Mouse (Mus musculus) kidney, embryonic 16.5 days (tissue): ENCODE results near the gene Clta. TPM values are rescaled to one million over a fixed set of nuclear protein-coding genes. Genes with fewer than 3 reads are reported as not detected.

Experiments
- ATAC-seq: fragments of 200-750 bp; cut with Nextera tagmentation; 2 replicates; pipeline ENCODE4 v1.8.0; 2017; ENCODE audit warnings: moderate TSS enrichment; ENCODE audit not compliant: low FRiP score, low TSS enrichment
- H3K27ac ChIP-seq: fragments of 300-500 bp; sonication (generic); 2 replicates; pipeline ENCODE4 v1.5.1; 2014; ENCODE audit warnings: low read length
- H3K27me3 ChIP-seq: fragments of 300-500 bp; sonication (generic); 2 replicates; pipeline ENCODE4 v1.6.1; 2014; ENCODE audit warnings: low read length, control low read depth, mixed read lengths; ENCODE audit not compliant: insufficient read depth
- H3K36me3 ChIP-seq: fragments of 300-500 bp; sonication (generic); 2 replicates; pipeline ENCODE4 v1.6.1; 2014; ENCODE audit warnings: low read length, control low read depth, mixed read lengths; ENCODE audit not compliant: insufficient read depth
- H3K4me1 ChIP-seq: fragments of 300-500 bp; sonication (generic); 2 replicates; pipeline ENCODE4 v1.6.1; 2014; ENCODE audit warnings: low read length, control low read depth, mixed read lengths; ENCODE audit not compliant: insufficient read depth
- H3K4me2 ChIP-seq: fragments of 300-500 bp; sonication (generic); replicated peaks from 2 replicates; pipeline ENCODE4 v1.6.1; 2014; ENCODE audit warnings: low read depth, low read length
- H3K4me3 ChIP-seq: fragments of 300-500 bp; sonication (generic); 2 replicates; pipeline ENCODE4 v1.5.1; 2014; ENCODE audit warnings: mild to moderate bottlenecking, low read length
- H3K9ac ChIP-seq: fragments of 300-500 bp; sonication (generic); replicated peaks from 2 replicates; pipeline ENCODE4 v1.6.1; 2014; ENCODE audit warnings: low read length
- H3K9me3 ChIP-seq: fragments of 300-500 bp; sonication (generic); 2 replicates; pipeline ENCODE4 v1.6.1; 2016; ENCODE audit warnings: low read length, control low read depth
- WGBS: fragments of 180-500 bp; shearing (Covaris S2); extraction: QIAGEN DNeasy Blood & Tissue Kit; methylation state at CpG from one replicate; pipeline ENCODE4 v1.1.7; 2014; 5-methylcytosine and 5-hydroxymethylcytosine counted together
- polyA plus RNA-seq: library from polyadenylated mRNA; unstranded; fragments of >200 nt; fragmentation: Nextera tagmentation; extraction: Ambion mirVana; gene quantifications from 2 replicates; pipeline ENCODE4 v1.2.1, GENCODE M21; 2015

Clta gene
- polyA plus RNA-seq, 1 experiment from 2014 or later: 232 TPM

DNA sequence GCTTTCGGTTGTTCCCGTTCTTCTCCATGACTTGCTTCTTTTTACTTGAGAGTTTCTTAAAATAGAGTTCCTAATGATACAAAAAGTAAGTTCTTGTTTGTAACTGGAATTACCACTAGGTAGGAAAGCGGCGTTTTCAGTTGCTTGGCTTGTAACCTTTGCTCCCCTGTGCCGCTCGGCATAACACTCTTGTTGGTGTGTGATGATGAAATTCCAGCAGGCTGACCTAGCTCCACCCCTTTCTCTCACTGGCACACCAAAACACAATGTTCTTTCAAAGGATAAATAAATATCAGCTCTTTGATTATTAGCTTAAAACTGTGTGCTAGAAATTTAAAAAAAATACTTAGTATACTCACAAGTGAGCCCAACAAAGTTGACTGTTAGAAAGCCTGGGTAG, 62.6 kb downstream of the Clta start:
- no peak overlapping the region for H3K4me2 ChIP-seq
- H3K27ac ChIP-seq: no peak overlapping the region
- H3K36me3 ChIP-seq: no peaks in the 10 kb centered on the region
- no peak for ATAC-seq
- H3K9ac ChIP-seq: no peak overlapping the region
- H3K27me3 ChIP-seq: no peaks in the 10 kb centered on the region
- peaks cover 14% of the 10 kb centered on the region for H3K4me1 ChIP-seq
- WGBS: 80% methylated on average over 6 of the region's 6 CpGs
- no peaks in the 10 kb centered on the region for H3K9me3 ChIP-seq
- H3K4me3 ChIP-seq: no peak overlapping the region

DNA sequence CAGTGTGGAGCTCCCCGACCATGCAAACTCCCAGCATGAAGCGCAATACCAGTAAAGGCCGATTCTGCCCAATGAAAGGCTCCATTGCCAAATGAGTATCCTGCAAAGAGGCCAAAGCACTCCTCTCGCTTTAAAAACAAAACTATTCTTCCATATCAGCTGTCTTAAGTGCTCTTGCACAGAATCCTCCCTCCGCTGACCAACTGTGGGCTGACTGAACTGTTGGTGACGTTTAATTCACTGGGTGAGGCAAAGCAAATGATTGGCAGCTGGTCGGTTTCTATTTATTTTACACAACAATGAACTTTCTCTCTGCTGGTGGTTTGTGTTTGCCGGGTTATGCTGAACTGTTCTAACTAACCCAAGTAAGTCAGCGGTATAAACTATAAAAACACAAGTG, 64.5 kb downstream of the Clta start:
- no peak overlapping the region for H3K27ac ChIP-seq

DNA sequence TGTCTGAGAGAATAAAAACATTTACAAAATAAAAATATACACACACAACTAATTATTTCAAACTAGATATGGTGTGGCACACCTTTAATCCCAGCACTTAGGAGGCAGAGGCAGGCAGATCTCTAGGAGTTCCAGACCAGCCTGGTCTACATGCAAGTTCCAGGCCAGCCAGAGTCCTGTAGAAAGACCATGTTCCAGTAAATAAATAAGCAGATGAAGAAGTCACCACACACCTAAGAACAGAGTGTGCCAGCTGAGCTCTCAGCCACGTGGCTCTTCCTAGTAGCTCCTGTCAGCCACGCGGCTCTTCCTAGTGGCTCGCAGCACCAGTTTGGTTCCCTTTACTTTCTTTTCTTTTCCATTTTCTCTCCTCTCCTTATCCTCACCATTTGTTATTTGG, 65.2 kb downstream of the Clta start:
- no peak for ATAC-seq
- H3K36me3 ChIP-seq: no peaks in the 10 kb centered on the region
- 94% methylated on average over 4 of the region's 4 CpGs for WGBS
- peaks cover 19% of the 10 kb centered on the region for H3K4me1 ChIP-seq
- H3K9me3 ChIP-seq: no peaks in the 10 kb centered on the region
- no peak overlapping the region for H3K4me3 ChIP-seq
- H3K9ac ChIP-seq: no peak overlapping the region
- no peak overlapping the region for H3K27ac ChIP-seq
- H3K27me3 ChIP-seq: no peaks in the 10 kb centered on the region
- H3K4me2 ChIP-seq: no peak overlapping the region

More for the DNA sequence above, 64.5 kb downstream of the Clta start:
- Histone ChIP-seq H3K4me1 (peaks cover 19% of the 10 kb centered on the region), H3K4me3 (no peak overlapping the region), H3K9ac (no peak overlapping the region; the same call in 1 of the 2 replicates), H3K36me3 (no peaks in the 10 kb centered on the region), H3K27me3 (no peaks in the 10 kb centered on the region), H3K4me2 (0 out of 2 replicates have a peak overlapping the region, but pooled peaks have one; percentile 20), H3K9me3 (no peaks in the 10 kb centered on the region)
- WGBS: 43% methylated on average over 9 of the region's 9 CpGs
- no peak for ATAC-seq

DNA sequence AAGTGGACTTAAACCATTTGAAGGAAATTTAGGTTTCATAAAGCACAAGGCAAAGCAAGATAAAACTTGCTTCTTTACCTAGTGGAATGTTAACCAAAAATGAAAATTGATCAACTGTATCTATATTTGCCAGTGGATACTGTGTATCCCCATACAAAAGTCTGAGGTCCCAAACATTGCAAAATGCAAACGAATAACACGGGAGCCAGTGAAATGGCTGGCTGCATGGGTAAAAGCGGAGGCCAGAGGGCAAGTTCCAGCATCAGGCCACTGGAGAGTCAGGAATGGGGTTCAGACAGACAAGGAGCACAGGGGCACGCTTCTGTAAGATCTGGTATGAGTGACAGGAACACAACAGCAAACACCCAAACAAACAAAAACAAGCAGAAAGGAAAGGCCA, 66.4 kb downstream of the Clta start:
- Histone ChIP-seq H3K4me1 (peaks cover 19% of the 10 kb centered on the region), H3K4me3 (no peak overlapping the region), H3K4me2 (peak overlapping the region; percentile 78; the same call in 1 of the 2 replicates), H3K36me3 (no peaks in the 10 kb centered on the region), H3K27me3 (no peaks in the 10 kb centered on the region), H3K9me3 (no peaks in the 10 kb centered on the region), H3K27ac (no peak overlapping the region), H3K9ac (no peak overlapping the region; the same call in 1 of the 2 replicates)
- WGBS: 89% methylated on average over 4 of the region's 4 CpGs
- no peak for ATAC-seq

DNA sequence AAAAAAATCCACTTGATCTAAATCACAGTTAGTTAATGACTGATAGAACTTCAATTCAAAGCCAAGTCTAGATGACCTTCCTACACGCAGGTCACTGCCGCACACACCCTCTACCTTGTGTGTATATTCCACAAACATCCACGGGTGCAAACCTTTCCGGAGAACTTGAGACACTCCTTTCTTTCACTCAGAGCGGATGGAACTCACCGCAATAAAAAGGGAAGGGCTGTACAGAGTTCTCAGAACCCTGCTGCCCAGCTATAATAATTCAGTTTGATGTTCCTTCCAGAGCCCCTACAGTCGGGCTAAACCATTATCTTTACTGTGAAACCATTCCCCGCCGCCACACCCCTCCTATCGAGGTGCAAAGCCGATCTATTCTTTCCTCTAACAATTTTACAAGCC, 67.5 kb downstream of the Clta start:
- Histone ChIP-seq H3K36me3 (no peaks in the 10 kb centered on the region), H3K4me1 (peaks cover 19% of the 10 kb centered on the region), H3K9ac (peak overlapping the region; percentile 85), H3K27ac (peak overlapping the region; percentile 81; the same call in 1 of the 2 replicates), H3K4me3 (peak overlapping the region; percentile 98), H3K9me3 (no peaks in the 10 kb centered on the region), H3K27me3 (no peaks in the 10 kb centered on the region), H3K4me2 (peak overlapping the region; percentile 78)
- peak; percentile 8; the same call in 1 of the 2 replicates for ATAC-seq
- 2% methylated on average over 11 of the region's 11 CpGs for WGBS

DNA sequence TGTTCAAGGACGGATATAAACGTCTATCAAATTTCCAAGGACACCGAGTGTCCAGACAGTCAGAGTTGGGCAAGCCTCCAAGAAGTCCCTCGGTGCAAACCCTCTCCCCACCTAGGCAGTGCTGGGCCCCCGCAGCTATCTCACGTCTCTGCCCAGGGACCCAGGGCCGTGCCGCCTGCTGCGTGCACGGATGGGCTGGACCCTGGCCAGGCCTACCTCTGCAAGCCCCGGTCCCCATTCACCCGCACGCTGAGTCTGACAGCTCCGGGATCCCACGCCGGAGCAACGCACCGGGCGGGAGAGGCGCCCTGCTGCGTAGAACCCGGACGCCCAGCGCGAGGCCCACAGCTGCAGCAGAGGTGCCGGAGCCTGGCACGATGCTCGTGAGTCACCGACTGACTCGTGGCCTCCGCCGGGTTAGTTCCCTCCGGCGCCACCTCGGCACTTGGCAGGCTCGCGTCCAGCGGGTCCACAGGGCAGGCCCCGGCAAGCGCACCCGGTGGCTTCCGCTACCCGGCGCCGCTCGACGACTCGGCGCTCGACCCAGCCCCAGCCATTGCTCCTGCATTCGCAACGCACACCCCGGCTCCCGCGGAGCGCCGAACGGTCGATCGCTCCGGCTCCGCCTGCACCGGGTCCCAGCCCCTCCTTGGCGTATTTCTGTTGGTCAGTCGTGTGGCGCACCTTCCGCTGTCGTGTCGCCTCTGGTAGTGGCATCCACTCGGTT, 68.1 kb downstream of the Clta start:
- peak overlapping the region; percentile 98 for H3K4me3 ChIP-seq
- no peaks in the 10 kb centered on the region for H3K27me3 ChIP-seq
- H3K36me3 ChIP-seq: no peaks in the 10 kb centered on the region
- H3K4me2 ChIP-seq: peak overlapping the region; percentile 78
- peaks cover 19% of the 10 kb centered on the region for H3K4me1 ChIP-seq
- H3K9ac ChIP-seq: peak overlapping the region; percentile 85
- H3K27ac ChIP-seq: peak overlapping the region; percentile 81
- no peaks in the 10 kb centered on the region for H3K9me3 ChIP-seq
- under 1% methylated on average over 68 of the region's 70 CpGs for WGBS
- peak; percentile 98 for ATAC-seq

DNA sequence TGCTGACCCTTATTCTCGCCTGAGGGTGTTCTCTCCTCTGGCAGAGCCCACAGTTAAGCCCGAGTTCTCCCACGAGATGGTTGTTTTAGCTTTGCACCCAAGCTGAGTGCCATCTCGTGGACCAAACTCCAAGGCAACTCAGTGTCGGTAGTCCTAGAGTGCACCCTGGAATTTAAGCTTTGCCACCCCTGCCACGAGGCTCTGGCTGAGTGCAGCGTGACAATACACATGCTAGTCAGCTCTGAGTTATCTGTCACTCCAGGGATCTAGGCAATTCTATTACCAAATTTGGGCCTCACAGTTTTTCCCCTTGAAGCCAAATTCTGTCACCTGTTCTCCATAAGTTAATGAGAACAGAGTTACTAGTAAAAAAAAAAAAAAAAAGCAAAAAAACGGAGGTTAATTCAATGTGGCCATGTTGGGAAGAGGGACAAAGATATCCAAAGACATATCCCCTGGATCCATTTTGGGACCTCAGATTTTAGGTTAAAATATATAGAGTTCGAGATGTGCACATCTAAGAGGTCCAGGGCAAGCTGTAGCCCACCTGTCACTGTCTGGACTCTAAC, 68.7 kb downstream of the Clta start:
- Histone ChIP-seq H3K9me3 (no peaks in the 10 kb centered on the region), H3K36me3 (no peaks in the 10 kb centered on the region), H3K27ac (peak overlapping the region; percentile 81; the same call in 1 of the 2 replicates), H3K4me1 (peaks cover 19% of the 10 kb centered on the region), H3K27me3 (no peaks in the 10 kb centered on the region), H3K4me2 (peak overlapping the region; percentile 78), H3K4me3 (peak overlapping the region; percentile 98), H3K9ac (peak overlapping the region; percentile 85)
- WGBS: 7% methylated on average over 9 of the region's 9 CpGs
- ATAC-seq: peak; percentile 63

DNA sequence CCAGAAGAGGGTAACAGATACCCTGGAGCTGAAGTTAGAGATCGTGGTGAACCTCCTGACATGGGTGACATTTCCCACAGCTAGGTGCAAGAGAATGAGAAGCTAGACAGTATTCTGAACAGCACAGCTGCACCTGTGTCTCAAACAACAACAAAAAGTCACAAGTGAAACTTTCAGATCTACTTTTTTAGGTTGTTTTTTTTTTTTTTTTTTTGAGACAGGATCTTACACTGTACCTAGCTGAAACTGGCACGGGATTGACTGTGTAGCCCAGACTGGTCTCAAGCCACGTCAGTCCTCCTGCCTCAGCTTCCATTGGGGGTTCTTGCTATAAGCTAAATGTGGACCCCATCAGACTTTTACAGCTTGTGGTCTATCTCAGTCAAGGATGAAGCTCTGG, 69.5 kb downstream of the Clta start:
- no peak for ATAC-seq
- Histone ChIP-seq H3K27me3 (no peaks in the 10 kb centered on the region), H3K36me3 (no peaks in the 10 kb centered on the region), H3K4me3 (no peak overlapping the region), H3K4me2 (no peak overlapping the region), H3K4me1 (peaks cover 15% of the 10 kb centered on the region), H3K9ac (no peak overlapping the region), H3K27ac (no peak overlapping the region), H3K9me3 (no peaks in the 10 kb centered on the region)
- 76% methylated on average over 3 of the region's 3 CpGs for WGBS

DNA sequence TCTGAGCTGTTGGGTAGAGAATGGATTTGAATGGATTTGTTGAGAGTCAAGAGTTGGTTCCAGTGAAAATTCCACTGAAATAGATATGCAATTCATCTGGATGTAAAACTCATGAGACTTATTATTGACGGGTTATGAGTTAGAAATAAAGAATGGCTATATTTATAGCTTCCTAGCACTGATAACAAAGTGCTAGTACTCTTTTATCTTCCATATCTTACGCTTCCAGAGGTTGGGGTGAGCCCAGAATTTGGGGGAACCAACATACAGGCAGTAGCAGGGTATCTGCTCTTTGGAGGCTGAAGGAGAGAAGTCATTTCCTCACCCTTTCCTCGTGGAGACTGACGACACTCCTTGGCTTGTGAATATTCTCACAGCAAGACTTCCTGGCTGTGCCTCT, 70.2 kb downstream of the Clta start:
- WGBS: 79% methylated on average over 4 of the region's 4 CpGs
- Histone ChIP-seq H3K27me3 (no peaks in the 10 kb centered on the region), H3K9me3 (no peaks in the 10 kb centered on the region), H3K36me3 (no peaks in the 10 kb centered on the region), H3K4me3 (no peak overlapping the region), H3K27ac (no peak overlapping the region), H3K4me2 (no peak overlapping the region), H3K9ac (no peak overlapping the region), H3K4me1 (peaks cover 15% of the 10 kb centered on the region)
- no peak for ATAC-seq

DNA sequence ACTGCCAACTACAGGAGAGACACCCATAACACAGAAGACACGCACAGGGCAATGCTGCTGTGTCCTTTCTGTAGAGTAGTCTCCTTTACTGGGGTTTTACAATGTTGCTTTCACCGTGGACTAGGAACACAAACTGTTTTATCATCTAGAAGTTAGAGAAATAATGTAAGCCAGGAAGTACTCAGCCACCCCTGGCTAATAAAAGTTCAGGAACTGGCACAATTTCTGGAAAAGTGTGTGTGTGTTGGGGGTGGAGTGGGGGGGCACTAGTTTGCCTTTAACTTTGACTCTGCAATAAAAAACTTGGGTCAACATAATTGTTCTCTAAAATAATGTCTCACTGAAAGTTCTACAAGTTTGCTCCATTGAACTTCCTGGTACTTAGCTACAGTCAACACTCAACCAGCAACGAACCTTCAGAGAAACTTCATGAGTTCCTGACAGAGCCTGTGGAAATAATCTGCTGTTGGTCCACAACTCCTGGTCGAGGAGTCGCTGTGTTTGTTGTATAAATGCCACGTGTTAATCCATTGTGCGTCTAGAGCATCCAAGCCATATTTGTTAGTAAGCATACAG, 74.2 kb downstream of the Clta start:
- Histone ChIP-seq H3K27me3 (no peaks in the 10 kb centered on the region), H3K4me1 (no peaks in the 10 kb centered on the region), H3K36me3 (no peaks in the 10 kb centered on the region), H3K9me3 (no peaks in the 10 kb centered on the region), H3K9ac (no peak overlapping the region), H3K27ac (no peak overlapping the region), H3K4me3 (no peak overlapping the region), H3K4me2 (no peak overlapping the region)
- WGBS: 84% methylated on average over 7 of the region's 7 CpGs
- ATAC-seq: no peak
